Mouse (Mus musculus): ENCODE results near the gene Hipk3. TPM values are rescaled to one million over a fixed set of nuclear protein-coding genes. Genes with fewer than 3 reads are reported as not detected.

The Hipk3 gene
- polyA plus RNA-seq, 1 experiment from 2014 or later, result 13.5 TPM

- DNase-seq (ENCODE audit: low spot score) (no peak), ATAC-seq (ENCODE audit: insufficient number of reproducible peaks, low FRiP score, low TSS enrichment, low read depth) (no peak)
- H3K9me3 ChIP-seq (ENCODE audit: control insufficient read depth, low read length), result no peaks in the 10 kb centered on the region
- H3K27ac ChIP-seq (replicated peaks; ENCODE audit: low read depth, low read length), result no peak overlapping the region
- H3K4me1 ChIP-seq (ENCODE audit: control insufficient read depth, insufficient read depth, low read length), result no peaks in the 10 kb centered on the region
- no peaks in the 10 kb centered on the region for H3K27me3 ChIP-seq (ENCODE audit: control insufficient read depth, insufficient read depth, low read length)
- 67% methylated on average over 1 of the region's 1 CpGs for WGBS
- H3K4me2 ChIP-seq (ENCODE audit: low read depth, severe bottlenecking), result no peak overlapping the region
- H3K4me3 ChIP-seq (ENCODE audit: low read depth, low read length), result no peak overlapping the region
- no peaks in the 10 kb centered on the region for H3K36me3 ChIP-seq (ENCODE audit: control insufficient read depth, insufficient read depth, low read length)
- no peak overlapping the region for H3K9ac ChIP-seq (ENCODE audit: low read length)
Observed at GRCm38 (mm10) chr2:104446016-104446415, 48.2 kb downstream of the Hipk3 start.

GRCm38 (mm10) chr2:104444776-104445175, 49.5 kb downstream of the Hipk3 start:
- Histone ChIP-seq H3K27me3 (ENCODE audit: control insufficient read depth, insufficient read depth, low read length) (no peaks in the 10 kb centered on the region), H3K9me3 (ENCODE audit: control insufficient read depth, low read length) (no peaks in the 10 kb centered on the region), H3K27ac (replicated peaks; ENCODE audit: low read depth, low read length) (no peak overlapping the region), H3K4me1 (ENCODE audit: control insufficient read depth, insufficient read depth, low read length) (no peaks in the 10 kb centered on the region), H3K9ac (ENCODE audit: low read length) (no peak overlapping the region), H3K4me3 (ENCODE audit: low read depth, low read length) (no peak overlapping the region), H3K4me2 (ENCODE audit: low read depth, severe bottlenecking) (no peak overlapping the region), H3K36me3 (ENCODE audit: control insufficient read depth, insufficient read depth, low read length) (no peaks in the 10 kb centered on the region)
- no peak for ATAC-seq (ENCODE audit: insufficient number of reproducible peaks, low FRiP score, low TSS enrichment, low read depth)
- WGBS, result 41% methylated on average over 2 of the region's 2 CpGs
- peak; percentile 64 for DNase-seq (ENCODE audit: low spot score)

- Histone ChIP-seq H3K27ac (replicated peaks; ENCODE audit: low read depth, low read length) (no peak overlapping the region), H3K36me3 (ENCODE audit: control insufficient read depth, insufficient read depth, low read length) (no peaks in the 10 kb centered on the region), H3K27me3 (ENCODE audit: control insufficient read depth, insufficient read depth, low read length) (no peaks in the 10 kb centered on the region), H3K4me1 (ENCODE audit: control insufficient read depth, insufficient read depth, low read length) (no peaks in the 10 kb centered on the region), H3K4me3 (ENCODE audit: low read depth, low read length) (no peak overlapping the region), H3K9me3 (ENCODE audit: control insufficient read depth, low read length) (no peaks in the 10 kb centered on the region), H3K4me2 (ENCODE audit: low read depth, severe bottlenecking) (no peak overlapping the region), H3K9ac (ENCODE audit: low read length) (no peak overlapping the region)
- ATAC-seq (ENCODE audit: insufficient number of reproducible peaks, low FRiP score, low TSS enrichment, low read depth), result no peak
- no peak for DNase-seq (ENCODE audit: low spot score)
- WGBS, result 66% methylated on average over 4 of the region's 4 CpGs
Observed at GRCm38 (mm10) chr2:104442341-104442740, 51.9 kb downstream of the Hipk3 start.

- Histone ChIP-seq H3K4me1 (ENCODE audit: control insufficient read depth, insufficient read depth, low read length) (no peaks in the 10 kb centered on the region), H3K4me3 (ENCODE audit: low read depth, low read length) (no peak overlapping the region), H3K36me3 (ENCODE audit: control insufficient read depth, insufficient read depth, low read length) (peaks cover 9% of the 10 kb centered on the region; the same call in 1 of the 2 replicates), H3K4me2 (ENCODE audit: low read depth, severe bottlenecking) (no peak overlapping the region), H3K9ac (ENCODE audit: low read length) (no peak overlapping the region), H3K27ac (replicated peaks; ENCODE audit: low read depth, low read length) (no peak overlapping the region), H3K9me3 (ENCODE audit: control insufficient read depth, low read length) (no peaks in the 10 kb centered on the region), H3K27me3 (ENCODE audit: control insufficient read depth, insufficient read depth, low read length) (no peaks in the 10 kb centered on the region)
- no peak for DNase-seq (ENCODE audit: low spot score)
- ATAC-seq (ENCODE audit: insufficient number of reproducible peaks, low FRiP score, low TSS enrichment, low read depth), result no peak
- WGBS, result 95% methylated on average over 3 of the region's 3 CpGs
Observed at GRCm38 (mm10) chr2:104436226-104436625, 58.0 kb downstream of the Hipk3 start.

- Histone ChIP-seq H3K9me3 (ENCODE audit: control insufficient read depth, low read length) (no peaks in the 10 kb centered on the region), H3K36me3 (ENCODE audit: control insufficient read depth, insufficient read depth, low read length) (peaks cover 9% of the 10 kb centered on the region; the same call in 1 of the 2 replicates), H3K27me3 (ENCODE audit: control insufficient read depth, insufficient read depth, low read length) (no peaks in the 10 kb centered on the region), H3K4me3 (ENCODE audit: low read depth, low read length) (no peak overlapping the region), H3K27ac (replicated peaks; ENCODE audit: low read depth, low read length) (no peak overlapping the region), H3K4me2 (ENCODE audit: low read depth, severe bottlenecking) (no peak overlapping the region), H3K4me1 (ENCODE audit: control insufficient read depth, insufficient read depth, low read length) (no peaks in the 10 kb centered on the region), H3K9ac (ENCODE audit: low read length) (no peak overlapping the region)
- no peak for DNase-seq (ENCODE audit: low spot score)
- no peak for ATAC-seq (ENCODE audit: insufficient number of reproducible peaks, low FRiP score, low TSS enrichment, low read depth)
- WGBS, result 93% methylated on average over 6 of the region's 6 CpGs
Observed at GRCm38 (mm10) chr2:104431067-104431466, 63.2 kb downstream of the Hipk3 start.

GRCm38 (mm10) chr2:104430566-104430965, 63.7 kb downstream of the Hipk3 start:
- no peaks in the 10 kb centered on the region for H3K4me1 ChIP-seq (ENCODE audit: control insufficient read depth, insufficient read depth, low read length)
- DNase-seq (ENCODE audit: low spot score), result no peak
- no peak overlapping the region for H3K27ac ChIP-seq (replicated peaks; ENCODE audit: low read depth, low read length)
- no peak overlapping the region for H3K9ac ChIP-seq (ENCODE audit: low read length)
- ATAC-seq (ENCODE audit: insufficient number of reproducible peaks, low FRiP score, low TSS enrichment, low read depth), result no peak
- WGBS, result 92% methylated on average over 5 of the region's 5 CpGs
- no peaks in the 10 kb centered on the region for H3K9me3 ChIP-seq (ENCODE audit: control insufficient read depth, low read length)
- H3K36me3 ChIP-seq (ENCODE audit: control insufficient read depth, insufficient read depth, low read length), result peaks cover 9% of the 10 kb centered on the region; the same call in 1 of the 2 replicates
- H3K4me3 ChIP-seq (ENCODE audit: low read depth, low read length), result no peak overlapping the region
- H3K27me3 ChIP-seq (ENCODE audit: control insufficient read depth, insufficient read depth, low read length), result no peaks in the 10 kb centered on the region
- no peak overlapping the region for H3K4me2 ChIP-seq (ENCODE audit: low read depth, severe bottlenecking)

- no peak for ATAC-seq (ENCODE audit: insufficient number of reproducible peaks, low FRiP score, low TSS enrichment, low read depth)
- Histone ChIP-seq H3K9me3 (ENCODE audit: control insufficient read depth, low read length) (no peaks in the 10 kb centered on the region), H3K4me3 (ENCODE audit: low read depth, low read length) (no peak overlapping the region), H3K27ac (replicated peaks; ENCODE audit: low read depth, low read length) (no peak overlapping the region), H3K27me3 (ENCODE audit: control insufficient read depth, insufficient read depth, low read length) (no peaks in the 10 kb centered on the region), H3K36me3 (ENCODE audit: control insufficient read depth, insufficient read depth, low read length) (no peaks in the 10 kb centered on the region; the same call in 1 of the 2 replicates), H3K4me1 (ENCODE audit: control insufficient read depth, insufficient read depth, low read length) (no peaks in the 10 kb centered on the region), H3K4me2 (ENCODE audit: low read depth, severe bottlenecking) (no peak overlapping the region), H3K9ac (ENCODE audit: low read length) (no peak overlapping the region)
- DNase-seq (ENCODE audit: low spot score), result no peak
- 89% methylated on average over 3 of the region's 3 CpGs for WGBS
Observed at GRCm38 (mm10) chr2:104426112-104426511, 68.1 kb downstream of the Hipk3 start.

GRCm38 (mm10) chr2:104422230-104422629, 72.0 kb downstream of the Hipk3 start:
- ATAC-seq (ENCODE audit: insufficient number of reproducible peaks, low FRiP score, low TSS enrichment, low read depth), result no peak
- DNase-seq (ENCODE audit: low spot score), result no peak
- WGBS, result 10% methylated on average over 1 of the region's 1 CpGs
- Histone ChIP-seq H3K27me3 (ENCODE audit: control insufficient read depth, insufficient read depth, low read length) (no peaks in the 10 kb centered on the region), H3K4me2 (ENCODE audit: low read depth, severe bottlenecking) (no peak overlapping the region), H3K9ac (ENCODE audit: low read length) (no peak overlapping the region), H3K4me1 (ENCODE audit: control insufficient read depth, insufficient read depth, low read length) (no peaks in the 10 kb centered on the region), H3K36me3 (ENCODE audit: control insufficient read depth, insufficient read depth, low read length) (no peaks in the 10 kb centered on the region), H3K9me3 (ENCODE audit: control insufficient read depth, low read length) (no peaks in the 10 kb centered on the region), H3K4me3 (ENCODE audit: low read depth, low read length) (no peak overlapping the region), H3K27ac (replicated peaks; ENCODE audit: low read depth, low read length) (no peak overlapping the region)

- Histone ChIP-seq H3K9me3 (ENCODE audit: control insufficient read depth, low read length) (no peaks in the 10 kb centered on the region), H3K27ac (replicated peaks; ENCODE audit: low read depth, low read length) (no peak overlapping the region), H3K4me2 (ENCODE audit: low read depth, severe bottlenecking) (no peak overlapping the region), H3K27me3 (ENCODE audit: control insufficient read depth, insufficient read depth, low read length) (no peaks in the 10 kb centered on the region), H3K36me3 (ENCODE audit: control insufficient read depth, insufficient read depth, low read length) (no peaks in the 10 kb centered on the region), H3K4me3 (ENCODE audit: low read depth, low read length) (no peak overlapping the region), H3K9ac (ENCODE audit: low read length) (no peak overlapping the region), H3K4me1 (ENCODE audit: control insufficient read depth, insufficient read depth, low read length) (no peaks in the 10 kb centered on the region)
- 84% methylated on average over 4 of the region's 4 CpGs for WGBS
- DNase-seq (ENCODE audit: low spot score) (no peak), ATAC-seq (ENCODE audit: insufficient number of reproducible peaks, low FRiP score, low TSS enrichment, low read depth) (no peak)
Observed at GRCm38 (mm10) chr2:104420805-104421204, 73.4 kb downstream of the Hipk3 start.
